Mouse (Mus musculus): ENCODE measurements around the gene Mgst3. TPM values are rescaled to one million over a fixed set of nuclear protein-coding genes. Genes with fewer than 3 reads are reported as not detected.

Gene Mgst3
- polyA plus RNA-seq (2016; fragmentation: Nextera tagmentation; extraction: Ambion mirVana): 72.0 and 76.5 TPM in 2 replicates

DNA sequence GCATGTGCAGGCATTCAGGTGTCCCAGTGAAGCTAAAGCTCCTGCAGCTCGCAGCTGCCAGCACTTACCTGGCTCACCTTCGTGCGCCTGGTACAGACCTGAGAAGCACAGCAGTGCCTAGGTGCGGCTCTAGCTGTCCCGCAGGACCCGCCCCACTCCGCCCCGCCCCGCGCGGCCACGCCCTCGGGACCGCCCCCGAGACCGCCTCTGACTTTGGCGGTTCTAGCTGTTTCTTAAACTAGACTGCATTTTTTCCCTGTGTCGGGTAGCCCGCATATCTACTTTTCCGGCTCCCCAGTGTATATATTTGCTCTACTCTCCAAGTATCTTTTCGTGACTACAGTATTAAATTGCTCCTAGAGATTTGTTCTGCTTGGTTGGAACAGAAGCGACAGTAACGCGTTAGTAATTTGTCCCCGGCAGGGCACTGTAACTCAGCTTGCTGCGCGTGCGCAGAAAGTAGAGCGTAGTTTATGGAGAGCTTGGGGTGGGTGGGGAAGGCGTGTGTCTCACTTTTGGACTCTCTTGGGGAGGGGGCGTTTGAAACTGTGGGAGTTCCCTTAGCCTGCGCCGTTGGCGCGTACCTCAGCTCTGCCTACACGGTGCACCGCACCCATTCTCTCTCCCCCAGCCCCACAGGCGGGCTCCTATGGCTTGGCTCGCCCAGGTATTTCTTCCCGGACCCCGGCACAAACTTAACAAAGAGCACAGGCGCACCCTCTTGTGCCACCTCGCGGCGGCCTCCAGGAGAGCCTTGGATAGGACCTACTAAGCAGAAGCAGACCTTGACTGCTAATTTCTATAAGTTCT is at the start of gene Mgst3:
TSS of gene Mgst3 (minus strand) at position 159 of the 810 bp plus-strand sequence.
- no peak within 1 kb of the TSS; the same call in 1 of the 2 replicates for H3K27ac ChIP-seq
- under 1% methylated on average over 45 of the region's 45 CpGs for WGBS
- peak; percentile 96 for ATAC-seq (ENCODE audit: low FRiP score, low read depth)

DNA sequence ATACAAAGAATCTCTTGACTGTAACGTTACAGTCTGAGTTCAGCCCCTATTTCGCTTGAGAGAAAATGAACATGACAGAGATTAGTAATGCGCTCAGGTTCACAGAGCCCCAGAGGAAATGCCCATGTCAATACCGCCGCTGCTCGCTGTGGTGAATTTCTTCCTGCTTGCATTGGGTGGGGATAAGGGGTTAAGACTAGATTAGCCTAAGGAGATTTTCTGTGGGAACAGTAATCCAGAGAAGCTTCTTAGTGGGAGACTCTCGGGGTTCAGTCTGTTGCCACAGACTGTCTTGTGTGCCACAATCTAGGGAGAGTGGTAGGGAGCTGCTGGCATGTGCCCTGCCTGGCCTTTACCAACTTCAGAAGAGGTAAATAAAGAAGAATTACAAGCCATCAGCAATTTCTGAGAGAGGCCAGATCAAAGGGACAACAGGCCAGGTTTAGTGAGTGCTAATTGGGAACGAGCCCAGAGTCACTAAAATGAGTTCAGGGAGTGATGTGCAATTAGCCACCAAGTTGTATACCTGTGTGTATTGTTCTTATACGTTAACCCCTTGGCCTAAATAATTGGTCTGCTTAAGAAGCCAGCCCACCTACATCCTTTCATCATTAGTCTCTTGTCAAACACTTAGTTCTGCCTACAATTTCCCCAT is 44.7 kb upstream of the Mgst3 start:
- Histone ChIP-seq H3K4me2 (replicated peaks) (no peak overlapping the region), H3K27ac (no peak overlapping the region), H3K36me3 (no peaks in the 10 kb centered on the region), H3K4me1 (no peaks in the 10 kb centered on the region), H3K4me3 (no peak overlapping the region), H3K9me3 (no peaks in the 10 kb centered on the region), H3K9ac (no peak overlapping the region), H3K27me3 (replicated peaks) (no peaks in the 10 kb centered on the region)
- WGBS: 62% methylated on average over 9 of the region's 9 CpGs
- ATAC-seq (ENCODE audit: low FRiP score, low read depth): no peak

More for the DNA sequence above, at the start of gene Mgst3:
- Histone ChIP-seq H3K4me1 (peaks cover 12% of the 10 kb centered on the region), H3K4me3 (peak within 1 kb of the TSS; percentile 63), H3K9me3 (no peaks in the 10 kb centered on the region), H3K36me3 (no peaks in the 10 kb centered on the region), H3K9ac (peak within 1 kb of the TSS; percentile 70), H3K27me3 (replicated peaks) (peaks cover 10% of the 10 kb centered on the region; the same call in 1 of the 2 replicates), H3K4me2 (replicated peaks) (peak within 1 kb of the TSS; percentile 85)

DNA sequence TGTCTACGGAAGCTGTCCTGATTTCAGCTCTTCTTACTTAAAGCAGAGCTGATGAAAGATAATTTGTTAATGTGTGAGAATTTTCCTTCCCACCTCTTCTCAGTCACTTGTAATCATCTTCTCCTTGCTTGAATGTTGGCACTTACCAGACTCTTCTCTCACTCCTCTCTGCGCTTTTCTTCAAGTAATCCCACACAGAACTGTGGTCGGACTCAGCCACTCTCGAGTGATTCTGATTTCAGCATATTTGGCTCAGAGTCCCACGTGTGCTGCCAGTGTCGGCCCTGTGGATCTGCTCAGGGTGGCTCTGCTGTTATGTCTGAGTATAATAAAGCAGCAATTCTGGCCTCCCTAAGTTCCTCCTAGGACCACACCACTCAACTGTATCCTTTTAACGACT is 43.5 kb upstream of the Mgst3 start:
- H3K4me2 ChIP-seq (replicated peaks): no peak overlapping the region
- no peaks in the 10 kb centered on the region for H3K9me3 ChIP-seq
- ATAC-seq (ENCODE audit: low FRiP score, low read depth): no peak
- WGBS: 84% methylated on average over 7 of the region's 7 CpGs
- H3K9ac ChIP-seq: no peak overlapping the region
- no peak overlapping the region for H3K4me3 ChIP-seq
- no peak overlapping the region for H3K27ac ChIP-seq
- H3K4me1 ChIP-seq: no peaks in the 10 kb centered on the region
- no peaks in the 10 kb centered on the region for H3K27me3 ChIP-seq (replicated peaks)
- no peaks in the 10 kb centered on the region for H3K36me3 ChIP-seq

DNA sequence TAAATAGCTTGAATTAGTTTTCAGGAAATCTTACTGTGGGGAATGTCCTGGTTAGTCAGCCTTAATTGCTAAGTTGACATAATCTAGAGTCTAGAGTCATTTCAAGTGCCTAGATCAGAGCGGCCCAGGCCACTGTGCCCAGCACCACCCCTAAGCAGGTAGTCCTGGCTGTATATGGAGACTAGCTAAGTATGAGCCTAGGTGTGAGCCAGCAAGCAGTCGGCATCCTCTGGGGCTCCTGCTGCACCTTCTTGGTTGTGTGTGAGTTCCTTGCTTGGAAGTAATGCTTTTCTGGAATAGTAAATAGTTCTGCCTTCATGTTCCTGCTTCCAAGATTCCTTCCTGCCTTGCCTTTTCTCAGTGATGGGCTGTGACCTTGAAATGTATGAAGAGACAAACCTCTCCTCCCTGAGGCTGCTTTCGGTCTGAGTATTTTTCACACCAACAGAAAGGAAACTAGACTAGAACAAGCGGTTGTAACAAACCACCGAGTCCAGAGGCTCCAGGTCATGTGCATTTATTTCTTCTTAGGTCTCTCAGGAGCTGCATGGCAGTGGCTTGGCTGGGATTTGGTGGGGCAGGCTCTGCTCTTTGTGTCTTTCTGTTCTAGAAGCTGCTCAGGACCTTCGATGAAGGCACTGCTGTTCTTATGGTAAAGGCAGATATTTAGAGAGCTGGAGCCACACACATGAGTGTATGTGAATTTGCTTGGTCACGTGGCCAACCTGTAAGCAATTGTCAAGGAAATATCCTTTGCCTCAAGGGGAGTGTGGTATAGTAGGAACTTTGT is 42.7 kb upstream of the Mgst3 start:
- 86% methylated on average over 7 of the region's 7 CpGs for WGBS
- Histone ChIP-seq H3K4me2 (replicated peaks) (no peak overlapping the region), H3K27ac (no peak overlapping the region), H3K4me3 (no peak overlapping the region), H3K27me3 (replicated peaks) (no peaks in the 10 kb centered on the region), H3K36me3 (no peaks in the 10 kb centered on the region), H3K9me3 (no peaks in the 10 kb centered on the region), H3K9ac (no peak overlapping the region), H3K4me1 (no peaks in the 10 kb centered on the region)
- ATAC-seq (ENCODE audit: low FRiP score, low read depth): no peak

GRCm38 (mm10) chr1:167434931-167435330 is 41.3 kb upstream of the Mgst3 start:
- no peak for ATAC-seq (ENCODE audit: low FRiP score, low read depth)
- Histone ChIP-seq H3K4me1 (no peaks in the 10 kb centered on the region), H3K27me3 (replicated peaks) (no peaks in the 10 kb centered on the region), H3K4me3 (no peak overlapping the region), H3K9ac (no peak overlapping the region), H3K36me3 (no peaks in the 10 kb centered on the region), H3K27ac (no peak overlapping the region), H3K9me3 (no peaks in the 10 kb centered on the region), H3K4me2 (replicated peaks) (no peak overlapping the region)
- 87% methylated on average over 4 of the region's 4 CpGs for WGBS

DNA sequence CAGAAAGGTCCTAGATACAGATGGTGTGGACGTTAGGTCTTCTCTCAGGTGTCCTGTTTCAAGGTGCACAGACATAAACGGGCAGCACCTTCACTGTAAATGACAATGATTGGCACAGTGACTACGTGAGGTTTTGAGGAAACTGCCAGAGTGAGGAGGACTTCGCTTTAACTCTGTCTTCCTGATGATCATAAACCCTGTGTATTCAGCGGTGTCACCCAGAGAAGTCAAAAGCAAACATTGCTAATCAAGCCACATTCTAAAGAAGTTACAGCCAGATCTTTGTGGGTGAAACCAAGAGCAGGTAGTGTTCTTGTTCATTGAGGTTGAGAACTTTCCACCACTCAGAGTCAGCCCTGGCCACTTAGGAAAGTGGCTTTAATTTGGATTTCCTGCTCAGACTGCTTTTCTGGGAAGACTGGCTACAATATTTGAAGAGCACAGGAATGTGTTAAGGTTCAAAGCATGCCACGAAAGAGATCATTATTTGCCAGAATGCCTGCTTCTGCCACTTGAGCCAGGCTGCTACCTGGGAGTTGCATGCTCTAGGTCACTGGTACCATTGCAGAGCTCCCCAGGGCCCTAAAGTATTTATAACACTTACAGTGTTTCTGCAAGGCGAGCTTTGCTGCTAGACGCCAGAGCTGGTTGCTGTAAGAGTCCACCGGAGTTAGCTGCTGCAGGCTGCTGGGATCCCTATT is 37.5 kb upstream of the Mgst3 start:
- no peak for ATAC-seq (ENCODE audit: low FRiP score, low read depth)
- Histone ChIP-seq H3K27ac (no peak overlapping the region), H3K36me3 (no peaks in the 10 kb centered on the region), H3K27me3 (replicated peaks) (no peaks in the 10 kb centered on the region), H3K4me2 (replicated peaks) (no peak overlapping the region), H3K9me3 (no peaks in the 10 kb centered on the region), H3K9ac (no peak overlapping the region), H3K4me3 (no peak overlapping the region), H3K4me1 (no peaks in the 10 kb centered on the region)
- 66% methylated on average over 9 of the region's 9 CpGs for WGBS

- Histone ChIP-seq H3K4me1 (no peaks in the 10 kb centered on the region), H3K9me3 (no peaks in the 10 kb centered on the region), H3K27ac (no peak overlapping the region), H3K9ac (no peak overlapping the region), H3K36me3 (no peaks in the 10 kb centered on the region), H3K4me2 (replicated peaks) (no peak overlapping the region), H3K4me3 (no peak overlapping the region), H3K27me3 (replicated peaks) (no peaks in the 10 kb centered on the region)
- no peak for ATAC-seq (ENCODE audit: low FRiP score, low read depth)
- WGBS: 84% methylated on average over 7 of the region's 7 CpGs
Measured at GRCm38 (mm10) chr1:167426681-167427080, 33.0 kb upstream of the Mgst3 start.

DNA sequence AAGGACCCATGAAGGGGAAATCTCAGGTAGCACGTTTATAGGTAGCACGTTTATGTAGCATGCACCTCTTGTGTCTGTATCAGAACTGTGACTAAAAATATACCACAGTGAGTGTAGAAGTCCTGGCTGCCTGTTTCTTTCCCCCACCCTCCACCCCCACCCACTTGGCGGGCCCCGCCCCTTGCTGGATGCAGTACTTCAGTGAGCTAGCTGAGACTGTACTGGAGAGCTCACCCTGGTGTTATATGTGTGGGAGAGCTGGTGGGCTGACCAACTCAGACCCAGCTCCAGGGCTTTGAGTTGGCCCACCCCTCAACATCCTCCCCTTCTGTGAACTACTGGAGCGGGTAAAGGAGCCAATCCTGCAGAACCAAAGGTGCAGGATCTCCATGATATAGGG is 31.9 kb upstream of the Mgst3 start:
- no peak for ATAC-seq (ENCODE audit: low FRiP score, low read depth)
- no peak overlapping the region for H3K4me2 ChIP-seq (replicated peaks)
- H3K27ac ChIP-seq: no peak overlapping the region
- H3K27me3 ChIP-seq (replicated peaks): no peaks in the 10 kb centered on the region
- no peaks in the 10 kb centered on the region for H3K4me1 ChIP-seq
- H3K9ac ChIP-seq: no peak overlapping the region
- WGBS: 91% methylated on average over 5 of the region's 5 CpGs
- no peaks in the 10 kb centered on the region for H3K36me3 ChIP-seq
- no peak overlapping the region for H3K4me3 ChIP-seq
- H3K9me3 ChIP-seq: no peaks in the 10 kb centered on the region

DNA sequence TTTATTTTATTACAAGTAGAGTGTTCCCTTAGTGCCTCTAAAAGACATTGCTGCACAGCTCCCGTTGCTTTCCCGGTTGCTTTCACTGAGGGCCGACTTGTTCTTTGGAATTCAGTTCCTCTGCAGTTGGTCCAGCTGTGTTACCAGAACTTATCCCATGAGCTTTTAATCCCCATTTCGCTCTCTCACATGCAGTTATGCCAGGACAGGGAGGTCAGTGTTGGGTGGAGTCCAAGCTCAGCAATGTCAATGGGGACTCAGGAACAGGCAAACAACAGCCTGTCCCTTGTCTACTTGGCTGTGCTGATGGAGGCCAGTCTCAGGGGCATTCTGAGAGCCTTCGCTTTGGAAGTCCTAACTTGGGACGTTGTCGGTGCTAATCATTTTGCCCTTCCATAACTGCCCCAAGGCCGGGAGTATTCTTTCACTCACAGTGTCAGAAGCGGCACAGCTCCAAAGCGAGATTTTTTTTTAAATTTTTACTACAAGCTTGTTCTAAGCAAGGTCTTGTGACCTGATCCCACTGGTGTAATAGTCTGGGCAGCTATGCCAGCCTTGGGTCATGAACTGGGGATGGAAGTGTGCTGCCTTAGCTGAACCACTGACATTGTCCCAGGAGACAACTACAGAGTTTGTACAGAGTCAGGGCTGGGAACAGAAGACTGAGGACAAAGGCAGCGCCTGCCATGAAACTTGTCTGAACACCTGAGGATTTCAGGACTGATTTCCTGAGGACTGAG is 29.0 kb upstream of the Mgst3 start:
- Histone ChIP-seq H3K36me3 (no peaks in the 10 kb centered on the region), H3K4me1 (no peaks in the 10 kb centered on the region), H3K4me3 (no peak overlapping the region), H3K9ac (no peak overlapping the region), H3K9me3 (no peaks in the 10 kb centered on the region), H3K27ac (no peak overlapping the region), H3K4me2 (replicated peaks) (no peak overlapping the region), H3K27me3 (replicated peaks) (no peaks in the 10 kb centered on the region)
- no peak for ATAC-seq (ENCODE audit: low FRiP score, low read depth)
- WGBS: 83% methylated on average over 11 of the region's 11 CpGs

DNA sequence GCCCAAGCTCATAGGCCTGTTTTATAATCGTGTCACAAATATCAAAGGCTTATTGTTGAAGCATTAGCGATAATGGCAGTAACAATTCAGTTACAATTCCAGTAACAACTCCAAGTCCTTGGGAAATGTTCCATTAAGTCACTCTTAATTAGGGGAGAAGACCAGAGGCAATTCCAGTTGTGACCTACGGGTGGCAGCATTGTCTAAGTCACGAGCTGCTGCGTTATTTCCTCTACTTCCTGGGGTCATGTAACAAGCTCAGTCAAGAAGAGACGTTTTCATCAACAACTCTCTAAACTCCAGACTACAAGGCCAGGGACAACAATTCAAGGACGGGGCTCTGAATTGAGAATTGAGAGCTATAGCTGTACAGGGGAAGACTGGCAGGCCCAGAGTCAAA is 21.2 kb upstream of the Mgst3 start:
- Histone ChIP-seq H3K27me3 (replicated peaks) (no peaks in the 10 kb centered on the region), H3K4me3 (no peak overlapping the region), H3K27ac (no peak overlapping the region), H3K36me3 (no peaks in the 10 kb centered on the region), H3K9me3 (no peaks in the 10 kb centered on the region), H3K9ac (no peak overlapping the region), H3K4me1 (no peaks in the 10 kb centered on the region), H3K4me2 (replicated peaks) (no peak overlapping the region)
- no peak for ATAC-seq (ENCODE audit: low FRiP score, low read depth)
- WGBS: 3% methylated on average over 7 of the region's 7 CpGs

- 82% methylated on average over 12 of the region's 12 CpGs for WGBS
- no peaks in the 10 kb centered on the region for H3K36me3 ChIP-seq
- H3K4me3 ChIP-seq: no peak overlapping the region
- no peak for ATAC-seq (ENCODE audit: low FRiP score, low read depth)
- no peaks in the 10 kb centered on the region for H3K9me3 ChIP-seq
- no peaks in the 10 kb centered on the region for H3K27me3 ChIP-seq (replicated peaks)
- no peak overlapping the region for H3K9ac ChIP-seq
- no peaks in the 10 kb centered on the region for H3K4me1 ChIP-seq
- no peak overlapping the region for H3K27ac ChIP-seq
- H3K4me2 ChIP-seq (replicated peaks): no peak overlapping the region
Measured at GRCm38 (mm10) chr1:167411991-167412715, 18.5 kb upstream of the Mgst3 start.
